Mouse (Mus musculus): ENCODE results near the gene Lca5.
A peak's percentile ranks its signal among the peaks of the same experiment; 100 is the strongest.

Lca5 gene

DNA sequence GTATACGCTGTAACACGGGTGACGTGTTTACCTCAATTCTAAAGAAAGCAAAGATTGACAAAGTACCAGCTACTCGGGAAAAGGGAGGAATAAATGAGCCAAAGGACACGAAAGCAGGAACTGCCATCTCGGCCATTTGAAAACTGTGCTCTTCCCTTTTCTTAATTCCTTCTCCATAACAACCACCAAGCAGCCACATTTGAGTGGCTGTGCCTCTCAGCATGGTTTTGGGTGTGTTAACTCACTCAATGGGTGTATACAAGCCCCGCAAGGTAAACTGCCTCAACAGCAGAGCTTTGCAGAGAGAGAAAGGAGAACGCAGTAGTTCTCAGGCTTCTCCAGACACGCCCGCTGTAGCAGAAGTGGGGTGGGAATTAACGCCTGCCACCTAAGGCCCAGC lies 48.9 kb downstream of the Lca5 start:
- DNase-seq (ENCODE audit: low read depth, low spot score): no peak

DNA sequence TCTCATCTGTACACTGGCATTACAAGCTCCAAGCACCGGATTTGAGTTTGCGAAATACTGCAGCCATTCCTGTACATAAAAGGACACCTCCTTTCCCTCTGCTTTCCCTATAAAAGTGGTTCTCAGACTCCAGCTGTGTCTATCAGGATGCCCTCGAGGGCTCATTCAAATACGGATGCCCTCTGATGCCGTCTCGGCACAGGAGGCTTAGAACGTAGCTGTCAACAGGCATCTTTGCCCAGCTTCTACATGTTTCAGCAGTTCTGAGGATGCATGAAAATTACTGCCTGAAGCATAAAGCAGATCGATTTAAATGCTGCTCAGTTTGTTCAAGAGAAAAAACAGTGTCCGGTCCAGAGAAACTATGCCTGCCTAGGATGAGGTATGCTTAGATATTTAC lies 51.4 kb downstream of the Lca5 start:
- DNase-seq (ENCODE audit: low read depth, low spot score): no peak

GRCm38 (mm10) chr9:83386264-83386855 lies 54.6 kb downstream of the Lca5 start:
- DNase-seq (ENCODE audit: low read depth, low spot score): no peak

DNA sequence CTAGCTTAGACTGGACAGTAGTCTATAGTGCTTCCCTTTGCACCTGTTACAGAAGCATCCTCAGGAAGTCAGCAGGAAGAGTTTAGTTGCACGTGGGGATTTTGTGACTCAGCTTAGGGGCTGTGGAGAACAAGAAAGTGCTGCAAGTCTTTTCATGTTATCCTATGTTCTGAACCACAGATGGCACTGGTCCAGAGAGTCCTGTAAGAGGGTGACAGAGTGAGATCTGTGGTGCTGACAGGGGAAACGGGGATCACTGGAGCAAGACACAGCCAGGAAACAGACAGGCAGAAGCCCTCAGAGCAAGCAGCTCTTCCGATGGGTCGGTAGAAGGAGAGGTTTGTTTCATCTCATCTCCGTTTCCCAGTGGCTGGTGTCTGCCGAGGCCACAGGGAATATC lies 55.6 kb downstream of the Lca5 start:
- DNase-seq (ENCODE audit: low read depth, low spot score): no peak

- no peak for DNase-seq (ENCODE audit: low read depth, low spot score)
These were observed 57.7 kb downstream of the Lca5 start for GRCm38 (mm10) chr9:83383235-83383634.

DNA sequence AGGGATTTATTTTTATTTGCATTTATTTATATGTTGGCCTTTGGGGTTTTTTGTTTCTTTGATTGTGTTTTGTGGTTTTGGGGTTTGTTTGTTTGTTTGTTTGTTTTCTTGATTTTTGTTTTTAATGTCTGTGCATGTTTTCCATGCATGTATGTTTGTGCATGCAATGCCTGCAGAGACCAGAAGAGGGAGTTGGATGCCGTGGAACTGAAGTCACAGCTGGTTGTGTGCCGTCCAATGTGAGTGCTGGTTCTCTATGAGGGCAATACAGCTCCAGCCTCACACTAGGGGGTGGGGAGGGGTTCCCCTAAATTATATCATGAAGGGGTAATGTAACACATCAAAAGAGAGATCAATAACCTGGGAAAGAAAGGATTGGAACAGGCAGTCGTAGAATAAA lies 58.2 kb downstream of the Lca5 start:
- DNase-seq (ENCODE audit: low read depth, low spot score): no peak

GRCm38 (mm10) chr9:83381317-83381716 lies 59.6 kb downstream of the Lca5 start:
- no peak for DNase-seq (ENCODE audit: low read depth, low spot score)

- DNase-seq (ENCODE audit: low read depth, low spot score): no peak
These were observed 61.3 kb downstream of the Lca5 start for GRCm38 (mm10) chr9:83379661-83380060.

GRCm38 (mm10) chr9:83377132-83377531 lies 63.8 kb downstream of the Lca5 start:
- no peak for DNase-seq (ENCODE audit: low read depth, low spot score)

GRCm38 (mm10) chr9:83375522-83376176 lies 65.3 kb downstream of the Lca5 start:
- DNase-seq (ENCODE audit: low read depth, low spot score): no peak

DNA sequence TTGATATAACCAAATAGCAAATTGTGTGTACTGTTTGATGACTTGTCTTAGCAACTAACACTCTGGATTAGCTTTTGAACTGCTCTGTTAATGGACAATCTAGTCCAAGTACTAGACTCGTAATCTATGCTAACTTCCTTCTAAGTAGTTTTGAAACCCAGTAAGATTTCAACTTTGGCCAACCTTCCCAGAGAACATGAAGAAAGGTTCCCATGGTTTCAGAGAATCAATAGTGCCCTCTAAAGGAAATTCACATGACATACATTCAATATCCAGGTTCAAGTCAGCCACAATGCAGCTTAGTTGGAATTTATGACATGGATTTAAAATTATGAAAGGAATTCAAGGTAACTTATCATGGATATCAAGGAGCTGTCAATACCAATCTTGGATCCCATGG lies 70.0 kb downstream of the Lca5 start:
- no peak for DNase-seq (ENCODE audit: low read depth, low spot score)

- peak; percentile 32 for DNase-seq (ENCODE audit: low read depth, low spot score)
These were observed 72.7 kb downstream of the Lca5 start for GRCm38 (mm10) chr9:83368234-83368633.

DNA sequence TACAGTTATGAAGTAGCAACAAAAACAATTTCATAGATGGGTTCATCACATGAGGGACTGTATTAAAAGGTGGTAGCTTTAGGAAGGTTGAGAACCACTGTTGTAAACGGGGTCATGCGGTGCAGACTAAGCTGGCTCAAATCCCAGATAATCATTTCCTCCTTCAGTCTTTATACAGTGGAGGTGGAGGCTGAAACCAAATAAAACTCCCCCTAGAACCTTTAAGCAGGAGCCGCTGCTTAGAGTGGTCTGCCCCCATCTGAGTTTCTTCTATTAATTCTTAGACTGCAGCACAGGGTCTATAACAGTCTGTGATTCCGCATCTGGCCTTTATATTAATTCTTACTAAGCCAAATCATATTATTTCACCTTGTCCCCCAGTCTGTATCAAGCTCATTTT lies 85.1 kb downstream of the Lca5 start:
- DNase-seq (ENCODE audit: low read depth, low spot score): no peak

- DNase-seq (ENCODE audit: low read depth, low spot score): no peak
These were observed 87.6 kb downstream of the Lca5 start for GRCm38 (mm10) chr9:83353316-83353715.

- no peak for DNase-seq (ENCODE audit: low read depth, low spot score)
These were observed 89.8 kb downstream of the Lca5 start for GRCm38 (mm10) chr9:83351171-83351570.

DNA sequence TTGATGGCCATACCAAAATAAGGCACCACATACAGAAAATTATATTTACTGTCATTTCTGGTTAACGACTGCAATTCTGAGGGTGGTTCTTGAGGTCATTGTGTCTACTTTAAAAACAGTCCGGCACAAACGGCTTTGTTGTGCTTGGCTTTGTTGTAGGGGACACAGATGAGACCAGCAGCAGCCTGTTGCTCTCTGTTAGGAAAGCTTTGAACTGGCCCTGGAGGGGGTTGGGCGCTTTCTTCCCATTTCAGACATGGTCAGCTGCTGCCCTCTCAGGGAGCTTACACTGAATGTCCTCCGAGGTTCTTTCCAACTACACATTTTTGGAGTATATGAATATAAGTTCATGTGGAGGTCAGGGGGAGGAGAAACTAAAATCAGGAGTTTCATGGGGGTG lies 90.3 kb downstream of the Lca5 start:
- no peak for DNase-seq (ENCODE audit: low read depth, low spot score)

GRCm38 (mm10) chr9:83349905-83350304 lies 91.0 kb downstream of the Lca5 start:
- no peak for DNase-seq (ENCODE audit: low read depth, low spot score)

GRCm38 (mm10) chr9:83349504-83349903 lies 91.4 kb downstream of the Lca5 start:
- no peak for DNase-seq (ENCODE audit: low read depth, low spot score)

- DNase-seq (ENCODE audit: low read depth, low spot score): no peak
These were observed 93.4 kb downstream of the Lca5 start for GRCm38 (mm10) chr9:83347521-83347920.

GRCm38 (mm10) chr9:83342491-83343370 lies 98.2 kb downstream of the Lca5 start:
- DNase-seq (ENCODE audit: low read depth, low spot score): no peak

All from retina, postnatal 7 days (tissue).